Mouse (Mus musculus): ENCODE results near the gene Olfr559. TPM values are rescaled to one million over a fixed set of nuclear protein-coding genes. Genes with fewer than 3 reads are reported as not detected.

Gene Olfr559
- polyA plus RNA-seq, 1 experiment from 2014 or later, result not detected

Other genes starting within 250 kb of the Olfr559 start
- gene Olfr543, start 245.8 kb downstream of the Olfr559 start, polyA plus RNA-seq (2016; fragmentation: Nextera tagmentation; extraction: Ambion mirVana), result 0.24 and 0.33 TPM in 2 replicates
- 0.06 and 0.10 TPM in 2 replicates for gene Olfr544, start 239.2 kb downstream of the Olfr559 start, polyA plus RNA-seq (2016; fragmentation: Nextera tagmentation; extraction: Ambion mirVana)
- gene Olfr545, start 227.9 kb downstream of the Olfr559 start, polyA plus RNA-seq (2016; fragmentation: Nextera tagmentation; extraction: Ambion mirVana), result 0.05 and 0.21 TPM in 2 replicates
- gene Olfr547, start 192.7 kb downstream of the Olfr559 start, polyA plus RNA-seq (2016; fragmentation: Nextera tagmentation; extraction: Ambion mirVana), result not detected in 2 replicates
- gene Olfr548-ps1, start 186.6 kb downstream of the Olfr559 start, polyA plus RNA-seq (2016; fragmentation: Nextera tagmentation; extraction: Ambion mirVana), result not detected in 2 replicates
- not detected in 2 replicates for gene Olfr549, start 177.6 kb downstream of the Olfr559 start, polyA plus RNA-seq (2016; fragmentation: Nextera tagmentation; extraction: Ambion mirVana)
- 0.39 and 0.48 TPM in 2 replicates for gene Trim21, start 162.0 kb downstream of the Olfr559 start, polyA plus RNA-seq (2016; fragmentation: Nextera tagmentation; extraction: Ambion mirVana)
- gene Olfr550, start 156.0 kb downstream of the Olfr559 start, polyA plus RNA-seq (2016; fragmentation: Nextera tagmentation; extraction: Ambion mirVana), result not detected in 2 replicates
- not detected in 2 replicates for gene Olfr551, start 135.6 kb downstream of the Olfr559 start, polyA plus RNA-seq (2016; fragmentation: Nextera tagmentation; extraction: Ambion mirVana)
- not detected in 2 replicates for gene Olfr552, start 129.7 kb downstream of the Olfr559 start, polyA plus RNA-seq (2016; fragmentation: Nextera tagmentation; extraction: Ambion mirVana)
- gene Olfr553, start 109.3 kb downstream of the Olfr559 start, polyA plus RNA-seq (2016; fragmentation: Nextera tagmentation; extraction: Ambion mirVana), result not detected in 2 replicates
- gene Olfr554, start 89.1 kb downstream of the Olfr559 start, polyA plus RNA-seq (2016; fragmentation: Nextera tagmentation; extraction: Ambion mirVana), result not detected in 2 replicates
- not detected in 2 replicates for gene Olfr555, start 68.7 kb downstream of the Olfr559 start, polyA plus RNA-seq (2016; fragmentation: Nextera tagmentation; extraction: Ambion mirVana)
- gene Olfr556, start 62.6 kb downstream of the Olfr559 start, polyA plus RNA-seq (2016; fragmentation: Nextera tagmentation; extraction: Ambion mirVana), result not detected in 2 replicates
- 7.8 and 13.0 TPM in 2 replicates for gene Trim68, start 40.2 kb downstream of the Olfr559 start, polyA plus RNA-seq (2016; fragmentation: Nextera tagmentation; extraction: Ambion mirVana)
- gene Olfr557, start 31.6 kb downstream of the Olfr559 start, polyA plus RNA-seq (2016; fragmentation: Nextera tagmentation; extraction: Ambion mirVana), result not detected in 2 replicates
- not detected in 2 replicates for gene Olfr558, start 25.3 kb downstream of the Olfr559 start, polyA plus RNA-seq (2016; fragmentation: Nextera tagmentation; extraction: Ambion mirVana)
- not detected in 2 replicates for gene Olfr33, start 8.4 kb downstream of the Olfr559 start, polyA plus RNA-seq (2016; fragmentation: Nextera tagmentation; extraction: Ambion mirVana)
- not detected in 2 replicates for gene Olfr560, start 31.9 kb upstream of the Olfr559 start, polyA plus RNA-seq (2016; fragmentation: Nextera tagmentation; extraction: Ambion mirVana)
- not detected in 2 replicates for gene Olfr78, start 32.0 kb upstream of the Olfr559 start, polyA plus RNA-seq (2016; fragmentation: Nextera tagmentation; extraction: Ambion mirVana)
- gene Olfr561, start 43.7 kb upstream of the Olfr559 start, polyA plus RNA-seq (2016; fragmentation: Nextera tagmentation; extraction: Ambion mirVana), result not detected in 2 replicates
- not detected in 2 replicates for gene Olfr564, start 76.0 kb upstream of the Olfr559 start, polyA plus RNA-seq (2016; fragmentation: Nextera tagmentation; extraction: Ambion mirVana)
- gene Olfr566, start 131.3 kb upstream of the Olfr559 start, polyA plus RNA-seq (2016; fragmentation: Nextera tagmentation; extraction: Ambion mirVana), result not detected in 2 replicates
- not detected in 2 replicates for gene Olfr568, start 149.6 kb upstream of the Olfr559 start, polyA plus RNA-seq (2016; fragmentation: Nextera tagmentation; extraction: Ambion mirVana)
- not detected in 2 replicates for gene Olfr569, start 163.4 kb upstream of the Olfr559 start, polyA plus RNA-seq (2016; fragmentation: Nextera tagmentation; extraction: Ambion mirVana)
- not detected in 2 replicates for gene Olfr570, start 167.1 kb upstream of the Olfr559 start, polyA plus RNA-seq (2016; fragmentation: Nextera tagmentation; extraction: Ambion mirVana)
- not detected in 2 replicates for gene Olfr571, start 190.0 kb upstream of the Olfr559 start, polyA plus RNA-seq (2016; fragmentation: Nextera tagmentation; extraction: Ambion mirVana)
- not detected in 2 replicates for gene Olfr572, start 196.9 kb upstream of the Olfr559 start, polyA plus RNA-seq (2016; fragmentation: Nextera tagmentation; extraction: Ambion mirVana)
- gene Olfr573-ps1, start 215.1 kb upstream of the Olfr559 start, polyA plus RNA-seq (2016; fragmentation: Nextera tagmentation; extraction: Ambion mirVana), result not detected in 2 replicates
- gene Olfr574, start 221.0 kb upstream of the Olfr559 start, polyA plus RNA-seq (2016; fragmentation: Nextera tagmentation; extraction: Ambion mirVana), result not detected in 2 replicates
- not detected in 2 replicates for gene Olfr575, start 231.3 kb upstream of the Olfr559 start, polyA plus RNA-seq (2016; fragmentation: Nextera tagmentation; extraction: Ambion mirVana)
- gene Olfr576, start 235.2 kb upstream of the Olfr559 start, polyA plus RNA-seq (2016; fragmentation: Nextera tagmentation; extraction: Ambion mirVana), result not detected in 2 replicates
- gene Olfr577, start 248.5 kb upstream of the Olfr559 start, polyA plus RNA-seq (2016; fragmentation: Nextera tagmentation; extraction: Ambion mirVana), result not detected in 2 replicates